Mouse (Mus musculus) R1 (cell line): ENCODE results near the gene Igsf3.

Experiments
- DNase-seq: peaks from one replicate; pipeline ENCODE4 v3.0.0-alpha.2; 2018; ENCODE audit warnings: low read depth, low spot score

The Igsf3 gene

DNA sequence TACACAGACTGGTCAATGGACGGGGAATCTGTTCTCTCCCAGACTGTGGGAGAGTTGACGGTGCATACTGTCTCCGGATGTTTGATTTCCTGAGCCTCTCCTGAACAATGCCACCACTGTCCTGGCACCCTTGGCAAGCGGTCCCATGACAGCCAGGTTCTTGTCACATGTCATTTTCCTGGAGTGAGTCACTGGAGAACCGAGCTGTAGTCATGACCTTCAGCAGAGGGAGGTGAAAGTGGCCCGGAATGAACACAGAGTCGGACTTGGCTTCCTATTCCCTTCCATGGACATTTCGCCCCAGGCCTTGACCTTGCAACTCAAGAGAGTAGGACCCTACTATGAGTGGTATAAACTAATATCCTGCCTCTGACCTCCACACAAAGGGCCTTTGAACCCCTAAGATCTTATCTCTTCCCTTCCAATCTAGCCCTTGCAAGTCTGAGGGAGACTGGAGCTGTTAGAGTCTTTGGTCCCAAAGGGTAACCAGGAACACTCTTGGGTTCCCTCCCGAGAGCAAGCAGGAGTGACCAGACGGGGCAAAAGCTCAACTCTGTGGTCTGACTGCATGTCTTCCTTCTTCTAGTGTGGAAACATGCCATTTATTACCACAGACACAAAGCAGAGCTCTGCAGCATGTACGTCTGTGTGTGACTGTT, 123.6 kb downstream of the Igsf3 start:
- DNase-seq, result no peak

DNA sequence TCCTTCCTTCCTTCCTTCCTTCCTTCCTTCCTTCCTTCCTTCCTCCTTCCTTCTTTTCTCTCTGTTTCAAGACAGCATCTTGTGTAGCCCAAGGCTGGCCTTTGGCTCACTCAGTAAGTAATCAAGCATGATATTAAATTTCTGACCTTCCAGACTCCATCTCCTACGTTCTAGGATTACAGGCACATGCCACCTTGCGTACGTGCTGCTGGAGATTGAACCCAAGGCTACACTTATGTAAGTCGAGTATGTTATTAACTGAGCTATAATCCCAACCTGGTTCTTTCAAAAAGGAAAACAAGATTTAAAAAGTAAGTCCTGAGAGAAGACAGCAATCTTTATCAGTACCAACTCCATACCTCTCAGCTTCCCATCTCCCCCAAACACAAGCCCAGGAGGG, 124.7 kb downstream of the Igsf3 start:
- no peak for DNase-seq

DNA sequence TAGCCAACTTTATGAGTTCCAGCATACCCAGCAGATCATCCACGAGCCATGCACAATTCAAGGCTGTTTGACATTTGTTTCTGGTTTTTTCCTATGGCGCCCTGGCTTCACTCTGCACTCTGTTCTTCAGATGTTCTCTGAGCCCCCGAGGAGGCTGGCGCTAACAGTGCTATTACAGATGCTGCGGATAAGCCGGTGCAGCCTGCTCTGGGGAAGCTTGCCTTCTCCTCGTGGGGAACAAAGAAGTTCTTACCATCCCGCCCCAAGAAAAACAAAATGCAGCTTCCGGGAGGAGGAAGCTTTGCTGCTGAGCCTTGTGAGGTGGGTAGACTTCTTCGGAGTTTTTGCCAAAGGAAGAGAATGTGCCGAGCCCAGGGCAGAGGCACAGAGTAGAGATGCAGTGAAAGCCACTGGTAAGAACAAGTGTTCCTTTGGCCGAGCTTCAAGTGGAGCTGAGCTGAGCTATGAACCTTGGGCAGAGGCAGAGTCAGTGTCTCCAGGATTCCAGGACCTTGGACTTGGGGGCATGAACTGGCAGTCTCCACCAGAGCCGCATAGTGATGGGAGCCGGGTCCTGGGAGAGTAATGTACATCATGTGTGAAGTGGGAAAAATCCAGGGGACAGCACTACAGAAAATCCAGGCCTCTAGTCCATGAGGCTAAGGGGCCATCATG, 125.3 kb downstream of the Igsf3 start:
- DNase-seq, result no peak

DNA sequence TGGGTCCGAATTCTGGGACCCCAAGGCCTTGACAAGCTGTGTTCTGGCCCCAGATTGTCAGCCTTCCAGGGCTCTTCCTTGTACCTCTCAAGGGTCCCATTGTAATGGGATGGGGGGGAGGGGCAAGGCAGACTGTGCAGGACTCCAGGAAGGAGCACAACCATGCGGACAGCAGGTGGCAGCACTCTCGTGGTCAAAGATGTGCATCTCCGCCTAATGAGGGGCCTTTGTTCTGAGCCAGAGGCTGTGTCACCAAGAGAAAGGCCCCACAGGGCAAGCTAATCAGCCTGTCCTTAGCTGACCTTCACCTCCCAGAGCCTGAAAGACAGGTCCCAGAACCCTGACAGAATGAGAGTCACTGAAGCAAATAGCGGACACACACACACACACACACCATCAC, 129.3 kb downstream of the Igsf3 start:
- DNase-seq, result peak; percentile 93

DNA sequence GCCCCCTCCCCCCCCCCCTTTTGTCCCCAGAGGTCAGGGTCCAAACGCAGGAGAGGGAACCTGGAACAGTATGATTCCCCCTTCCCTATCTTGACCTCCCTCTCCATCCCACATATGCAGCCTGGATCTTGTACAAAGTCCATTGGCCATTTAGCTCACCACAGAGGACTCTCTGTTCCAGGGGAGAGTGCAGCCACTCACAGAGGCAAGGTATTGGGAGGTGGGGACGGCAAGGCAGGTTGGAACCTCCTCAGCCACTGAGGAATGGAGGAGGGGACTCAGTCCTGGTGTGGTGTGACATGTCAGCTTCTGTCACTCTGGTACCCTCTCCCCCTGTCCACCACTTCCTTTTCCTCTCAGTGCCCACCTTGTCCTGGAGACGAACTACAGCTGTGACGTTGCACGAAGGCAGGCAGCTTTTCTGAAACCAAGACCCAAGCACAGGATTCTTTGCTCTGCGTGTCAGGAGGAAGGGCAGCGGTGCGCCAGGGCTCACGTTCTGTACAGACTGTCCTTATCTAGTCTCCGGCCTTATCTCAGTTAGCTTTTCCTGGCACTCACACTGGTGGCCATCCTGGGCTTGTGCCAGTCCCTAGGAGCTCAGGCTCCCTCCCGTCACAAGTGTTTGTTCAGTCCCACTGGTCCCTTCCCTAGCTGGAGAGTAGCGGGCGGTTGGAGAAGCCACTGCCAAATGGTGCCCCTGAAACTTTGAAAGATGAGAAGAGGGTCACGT, 130.3 kb downstream of the Igsf3 start:
- no peak for DNase-seq

DNA sequence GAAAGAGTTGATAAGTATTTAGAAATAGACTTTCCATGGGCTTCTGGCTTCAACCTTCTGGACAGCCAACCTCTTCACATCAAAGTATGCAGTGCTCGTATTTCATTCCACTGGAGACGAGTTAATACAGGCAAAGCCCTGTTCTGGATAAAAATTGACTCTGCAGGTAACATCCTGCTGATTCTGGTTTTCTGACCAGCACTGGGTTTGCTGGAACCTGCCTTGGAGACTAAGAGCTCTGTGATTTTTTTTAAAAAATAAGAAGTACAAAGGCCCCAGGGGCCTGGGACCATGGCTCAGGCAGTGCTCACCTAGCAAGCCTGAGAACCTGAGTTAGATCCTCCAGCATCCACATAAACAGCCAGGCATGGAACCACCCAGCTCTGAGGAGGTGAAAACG, 130.9 kb downstream of the Igsf3 start:
- no peak for DNase-seq

DNA sequence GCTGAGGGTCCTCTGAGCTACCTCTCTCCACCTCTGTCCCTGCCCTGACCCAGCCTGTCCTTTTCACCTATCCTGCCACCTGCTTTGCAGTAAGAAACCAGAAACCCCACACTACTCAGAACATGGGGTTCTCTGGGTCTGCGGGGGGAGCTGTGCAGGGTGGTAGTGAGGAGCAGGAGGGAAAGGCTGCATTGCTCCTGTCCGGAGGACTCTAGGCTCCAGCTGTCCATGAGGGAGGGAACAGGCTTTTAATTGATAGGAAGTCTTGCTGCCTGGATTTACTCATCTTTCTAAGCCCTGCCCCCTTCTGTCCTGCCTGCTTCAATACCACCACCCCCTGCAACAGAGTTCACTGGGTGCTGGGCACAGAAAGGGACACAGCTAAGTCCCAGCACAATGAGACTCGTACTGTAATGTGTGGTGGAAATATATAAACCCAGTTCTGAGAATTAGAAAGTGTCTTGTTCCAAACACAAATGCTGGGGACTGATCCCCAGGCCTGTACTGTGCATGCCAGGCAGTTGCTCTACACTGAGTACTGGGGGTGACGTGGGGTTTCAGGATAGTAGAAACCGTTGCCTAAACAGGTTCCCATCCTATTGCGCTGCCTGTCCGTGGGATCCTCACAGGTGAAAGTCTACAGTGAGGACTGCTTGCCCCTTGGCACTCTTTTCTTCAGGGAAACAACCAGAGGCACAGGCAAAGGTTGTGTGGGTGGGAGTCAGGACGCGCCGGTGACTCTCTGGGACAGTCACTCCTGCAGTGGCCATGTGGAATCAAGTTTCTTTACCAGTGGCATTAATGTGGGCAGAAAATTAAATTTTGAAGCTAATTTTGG, 133.0 kb downstream of the Igsf3 start:
- DNase-seq, result no peak

DNA sequence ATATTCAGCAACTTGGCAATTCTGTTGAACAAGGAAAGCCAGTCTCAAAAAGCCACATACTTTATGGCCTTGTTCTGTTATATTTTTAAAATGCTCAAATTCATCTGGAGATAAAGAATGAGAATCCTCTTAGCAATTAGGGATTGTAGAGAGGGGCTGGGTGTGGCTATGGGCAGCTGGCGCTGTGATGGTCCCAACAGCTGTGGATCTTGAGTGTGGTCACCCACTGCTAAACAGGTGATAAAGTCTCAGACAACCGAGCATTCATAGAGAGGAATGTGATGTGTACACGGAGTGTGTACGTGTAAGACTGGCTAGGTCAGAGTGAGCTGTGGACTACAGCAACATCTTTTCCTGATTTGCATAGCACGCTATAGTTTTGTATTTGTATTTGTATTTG, 133.7 kb downstream of the Igsf3 start:
- no peak for DNase-seq
